10 mouse cellular contexts compared by ENCODE assay signal in the genomic region with DNA sequence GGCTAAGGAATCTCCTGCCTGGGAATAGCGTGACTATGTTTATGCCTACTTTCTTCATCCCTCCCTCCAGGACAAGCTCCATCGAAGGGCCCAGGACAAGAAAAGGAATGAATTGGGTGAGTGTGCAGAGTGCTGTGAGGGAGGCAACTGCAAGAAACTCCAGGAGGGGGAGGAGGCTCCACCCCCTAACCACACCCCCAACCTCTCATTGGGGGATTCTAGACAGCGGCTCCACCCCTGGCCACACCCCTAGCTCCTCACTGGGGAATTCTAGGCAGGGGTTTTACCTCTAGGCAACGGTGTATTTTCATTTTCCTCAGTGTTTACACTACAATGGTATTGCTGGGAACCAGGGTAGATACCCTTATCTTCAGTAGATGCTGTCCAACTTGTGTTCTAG. TPM values are rescaled to one million over a fixed set of nuclear protein-coding genes. Genes with fewer than 3 reads are reported as not detected.
A peak's percentile ranks its signal among the peaks of the same experiment; 100 is the strongest.
DNase-seq lines count a peak whose midpoint lies in the region; ATAC-seq lines count a peak whose summit lies in the region.
"Had no signal": no experiment of that assay in that cellular context is flagged by ENCODE, and none has a peak within 500 bp of the region (broad histone marks: within the 10 kb centered on the region; RNA-seq: fewer than 3 reads in every experiment).

No protein-coding gene starts in this region.

- ATAC-seq in megakaryocyte progenitor cell, adult 5-6 weeks (replicated peaks; ENCODE audit: poor library complexity) = peak; percentile 74
- ATAC-seq: forebrain, embryonic 16.5 days had no signal

- DNase-seq in A20 (ENCODE audit: low read depth, low spot score) (peak; percentile 70), ZHBTc4 (ENCODE audit: low read depth, low spot score) (peak; percentile 66), MN1 (ENCODE audit: low spot score) (no peak)
- DNase-seq in CD4-positive helper T cell, adult 2 months (ENCODE audit: low read depth, low spot score) = peak; percentile 49
- no peak for DNase-seq in adrenal gland, adult (ENCODE audit: inconsistent age in 2 of 2, low spot score in 1 of 2)
- no peak for DNase-seq in right cerebral cortex, postnatal 10 days (ENCODE audit: low spot score in 2 of 2)
- DNase-seq: cerebellum, adult 11-12 months; gastrocnemius, postnatal 14 days had no signal

RNA-seq across cellular contexts. Expression of gene Vav1, which starts 26.7 kb away (rescaled TPM):
- total RNA-seq in megakaryocyte progenitor cell, adult 5-6 weeks (2015) = 79.5 and 87.2 TPM in 2 replicates
- 286 and 303 TPM in 2 replicates for total RNA-seq in megakaryocyte progenitor cell, adult 5-6 weeks (2017)

RNA-seq across cellular contexts. Expression of gene Adgre1, which starts 52.9 kb away (rescaled TPM):
- total RNA-seq in megakaryocyte progenitor cell, adult 5-6 weeks (2015) = 4.7 and 5.5 TPM in 2 replicates
- total RNA-seq in megakaryocyte progenitor cell, adult 5-6 weeks (2017) = 10.7 and 14.8 TPM in 2 replicates

RNA-seq across cellular contexts. Expression of gene Trip10, which starts 56.3 kb away (rescaled TPM):
- total RNA-seq in megakaryocyte progenitor cell, adult 5-6 weeks (2015) = 3.5 and 3.6 TPM in 2 replicates
- total RNA-seq in megakaryocyte progenitor cell, adult 5-6 weeks (2017) = 7.9 and 8.5 TPM in 2 replicates

RNA-seq across cellular contexts. Expression of gene Gpr108, which starts 57.3 kb away (rescaled TPM):
- 21.5 and 22.6 TPM in 2 replicates for total RNA-seq in megakaryocyte progenitor cell, adult 5-6 weeks (2015)
- total RNA-seq in megakaryocyte progenitor cell, adult 5-6 weeks (2017) = 22.5 and 24.4 TPM in 2 replicates

Comparison
In these comparisons a context has a peak if more than half of its experiments do, and no peak if none do; other contexts are left out.
1. DNase-seq: peak in A20 (single experiment), CD4-positive helper T cell, adult 2 months (single experiment) and ZHBTc4 (single experiment); none in MN1 (single experiment), adrenal gland, adult (0 of 2) and right cerebral cortex, postnatal 10 days (0 of 2).